Mouse (Mus musculus) C2C12 (cell line): ENCODE measurements around the gene Slco3a1.

Experiments used
- MAX ChIP-seq: IDR thresholded peaks from one replicate; pipeline ENCODE4 v1.6.1; 2011; ENCODE audit warnings: mild to moderate bottlenecking, control low read depth
- USF1 ChIP-seq: IDR thresholded peaks from one replicate; pipeline ENCODE4 v1.6.1; 2011; ENCODE audit warnings: low read depth, mild to moderate bottlenecking, control low read depth, moderate library complexity

DNA sequence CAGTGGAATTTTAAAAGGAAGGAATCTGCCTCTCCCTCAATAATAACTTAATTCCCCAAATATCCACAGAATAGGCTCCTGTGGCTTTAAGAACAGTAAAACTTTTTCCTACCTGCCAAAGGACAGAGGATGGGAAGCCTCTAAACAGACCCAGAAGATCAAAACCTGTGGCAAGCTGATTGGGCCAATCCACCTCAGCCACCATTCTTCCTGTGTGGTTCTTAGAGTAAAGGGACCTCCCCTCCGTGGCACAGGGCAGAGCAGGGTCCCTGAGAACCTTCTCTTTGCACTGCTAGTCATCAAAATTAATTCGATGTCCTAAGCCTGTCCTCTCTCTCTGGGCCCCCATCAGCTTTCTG is 2.6 kb downstream of the Slco3a1 start:
- TF ChIP-seq USF1 (no peak), MAX (no peak)
